ENCODE assay signal across 1 mouse cellular context in genomic region chr11:68486093-68486492, GRCm38 (mm10).
TF ChIP-seq lines count a peak whose summit lies in the region.

No protein-coding gene starts in this region.

TF ChIP-seq in CH12.LX, 34 proteins besides CTCF, POLR2A, EP300 and RAD21:
- TF ChIP-seq GABPA (IDR thresholded peaks at IDR 0.05; ENCODE audit: insufficient replicate concordance, low read depth, low read length), result no peak
- peak; percentile 73 for TF ChIP-seq SMC3 (IDR thresholded peaks at IDR 0.05; ENCODE audit: low read depth, low read length)
- TF ChIP-seq NELFE (IDR thresholded peaks at IDR 0.05; ENCODE audit: low read depth, low read length), result 0 out of 2 replicates have a peak, but pooled peaks have one; percentile 19
- TF ChIP-seq ZKSCAN1 (IDR thresholded peaks at IDR 0.05; ENCODE audit: borderline replicate concordance, low read depth, low read length), result no peak
- TF ChIP-seq UBTF (IDR thresholded peaks at IDR 0.05; ENCODE audit: low read depth, low read length), result no peak
- TF ChIP-seq IRF4 (IDR thresholded peaks at IDR 0.05; ENCODE audit: low read depth, low read length), result peak; percentile 26; the same call in 1 of the 2 replicates
- TF ChIP-seq KAT2A (IDR thresholded peaks at IDR 0.05; ENCODE audit: insufficient replicate concordance, low read length), result 0 out of 2 replicates have a peak, but pooled peaks have one; percentile 9
- TF ChIP-seq TCF12 (IDR thresholded peaks at IDR 0.05; ENCODE audit: low read depth, low read length), result 0 out of 2 replicates have a peak, but pooled peaks have one; percentile 7
- 0 out of 2 replicates have a peak, but pooled peaks have one; percentile 30 for TF ChIP-seq MAX (IDR thresholded peaks at IDR 0.05; ENCODE audit: low read length)
- peak; percentile 16; the same call in 1 of the 2 replicates for TF ChIP-seq SIN3A (IDR thresholded peaks at IDR 0.05; ENCODE audit: low read length)
TF ChIP-seq in CH12.LX: peak in this region for 7.
